ENCODE assay signal across 10 mouse cellular contexts in genomic region chr13:101215792-101216221, GRCm38 (mm10).
DNase-seq lines count a peak whose midpoint lies in the region; ATAC-seq and TF ChIP-seq lines count a peak whose summit lies in the region.
"Had no signal": no experiment of that assay in that cellular context is flagged by ENCODE, and none has a peak within 500 bp of the region (broad histone marks: within the 10 kb centered on the region; RNA-seq: fewer than 3 reads in every experiment).

No protein-coding gene starts in this region.

- peak overlapping the region; percentile 65 for H3K27ac ChIP-seq in gastrocnemius, adult 2 months
- H3K27ac ChIP-seq in kidney, embryonic 14.5 days (ENCODE audit: low read depth, low read length): peak overlapping the region; percentile 53
- H3K27ac ChIP-seq: midbrain, embryonic 15.5 days had no signal

- WGBS in kidney, embryonic 14.5 days: 31% methylated on average over 11 of the region's 11 CpGs

- no peak for TF ChIP-seq CTCF in gastrocnemius, adult 2 months (IDR thresholded peaks at IDR 0.05)

- no peaks in the 10 kb centered on the region for H3K36me3 ChIP-seq in kidney, embryonic 14.5 days (ENCODE audit: control insufficient read depth, insufficient read depth, low read length)
- H3K36me3 ChIP-seq: midbrain, embryonic 15.5 days had no signal

- 0 out of 2 replicates have a peak overlapping the region, but pooled peaks have one; percentile 8 for H3K4me2 ChIP-seq in kidney, embryonic 14.5 days (replicated peaks; ENCODE audit: low read depth, low read length)
- H3K4me2 ChIP-seq: midbrain, embryonic 15.5 days had no signal

- H3K27me3 ChIP-seq in kidney, embryonic 14.5 days (ENCODE audit: control insufficient read depth, insufficient read depth, low read length): no peaks in the 10 kb centered on the region
- H3K27me3 ChIP-seq: midbrain, embryonic 15.5 days had no signal

- H3K4me3 ChIP-seq in gastrocnemius, adult 2 months: peak overlapping the region; percentile 34
- H3K4me3 ChIP-seq in kidney, embryonic 14.5 days (ENCODE audit: low read length): no peak overlapping the region
- H3K4me3 ChIP-seq: midbrain, embryonic 15.5 days had no signal

- ATAC-seq in kidney, embryonic 14.5 days (ENCODE audit: low FRiP score, low TSS enrichment): peak; percentile 80
- no peak for ATAC-seq in erythroblast, adult 5-6 weeks (replicated peaks; ENCODE audit: low FRiP score, poor library complexity, severe bottlenecking)
- ATAC-seq: midbrain, embryonic 15.5 days had no signal

- intact Hi-C loops in gastrocnemius, adult 2 months (cut with DNase I): no loop called here

- no peaks in the 10 kb centered on the region for H3K9me3 ChIP-seq in kidney, embryonic 14.5 days (ENCODE audit: control insufficient read depth, low read length)
- H3K9me3 ChIP-seq: midbrain, embryonic 15.5 days had no signal

- peak; percentile 73 for DNase-seq in gastrocnemius, adult 2 months
- DNase-seq in gastrocnemius, postnatal 4 days (ENCODE audit: low spot score in 2 of 2): no peak
- DNase-seq in retina, postnatal 1 day: peak; percentile 26
- no peak for DNase-seq in retina, embryonic 14.5 days (ENCODE audit: low spot score)
- DNase-seq in ovary, postnatal 14 days (ENCODE audit: low spot score): no peak
- no peak for DNase-seq in layer of hippocampus, adult 9-10 months (ENCODE audit: low spot score)
- DNase-seq: forebrain, postnatal 0 days had no signal

- no peak overlapping the region for H3K9ac ChIP-seq in kidney, embryonic 14.5 days (ENCODE audit: low read depth, low read length)
- H3K9ac ChIP-seq: forebrain, postnatal 0 days; midbrain, embryonic 15.5 days had no signal

- peaks cover 24% of the 10 kb centered on the region for H3K4me1 ChIP-seq in kidney, embryonic 14.5 days (ENCODE audit: control insufficient read depth, insufficient read depth, low read length)

Comparison
In these comparisons a context has a peak if more than half of its experiments do, and no peak if none do; other contexts are left out.
1. DNase-seq: peak in gastrocnemius, adult 2 months (single experiment) and retina, postnatal 1 day (single experiment); none in gastrocnemius, postnatal 4 days (0 of 2), retina, embryonic 14.5 days (single experiment), ovary, postnatal 14 days (single experiment) and layer of hippocampus, adult 9-10 months (single experiment).